Mouse (Mus musculus) heart, embryonic 14.5 days (tissue): ENCODE results near the gene Slit3. TPM values are rescaled to one million over a fixed set of nuclear protein-coding genes. Genes with fewer than 3 reads are reported as not detected.

Experiments
- ATAC-seq: fragments of 200-750 bp; cut with Nextera tagmentation; 2 replicates; pipeline ENCODE4 v1.8.0; 2017; ENCODE audit warnings: low read depth, moderate TSS enrichment; ENCODE audit not compliant: insufficient number of reproducible peaks, insufficient read depth, low FRiP score
- H3K27ac ChIP-seq, 2 experiments: fragments of 200-500 bp in 1 of 2; fragments of 300-500 bp in 1 of 2; sonication (generic) in 1 of 2; replicated peaks in 1 of 2; 2 replicates each; pipeline ENCODE4 v1.5.1; 2012 to 2014; ENCODE audit warnings: low read depth in 2 of 2, low read length in 2 of 2, control low read depth in 1 of 2, mild to moderate bottlenecking in 1 of 2, mixed read lengths in 1 of 2; ENCODE audit not compliant: control insufficient read depth in 1 of 2, insufficient read depth in 1 of 2
- H3K27me3 ChIP-seq: fragments of 300-500 bp; sonication (generic); 2 replicates; pipeline ENCODE4 v1.6.1; 2014; ENCODE audit warnings: mild to moderate bottlenecking, low read length, control low read depth; ENCODE audit not compliant: control insufficient read depth, insufficient read depth
- H3K36me3 ChIP-seq: fragments of 300-500 bp; sonication (generic); 2 replicates; pipeline ENCODE4 v1.6.1; 2014; ENCODE audit warnings: mild to moderate bottlenecking, control low read depth, low read length, mixed read lengths; ENCODE audit not compliant: control insufficient read depth, insufficient read depth
- H3K4me1 ChIP-seq, 2 experiments: fragments of 200-500 bp in 1 of 2; fragments of 300-500 bp in 1 of 2; sonication (generic) in 1 of 2; 2 replicates each; pipeline ENCODE4 v1.6.1; 2012 to 2014; ENCODE audit warnings: low read length in 2 of 2, control low read depth in 1 of 2, mixed read lengths in 1 of 2; ENCODE audit not compliant: control insufficient read depth in 2 of 2, insufficient read depth in 2 of 2
- H3K4me2 ChIP-seq: fragments of 300-500 bp; sonication (generic); 2 replicates; pipeline ENCODE4 v1.6.1; 2014; ENCODE audit warnings: mild to moderate bottlenecking, low read length
- H3K4me3 ChIP-seq, 2 experiments: fragments of 200-500 bp in 1 of 2; fragments of 300-500 bp in 1 of 2; sonication (generic) in 1 of 2; 2 replicates each; pipeline ENCODE4 v1.5.1; 2012 to 2014; ENCODE audit warnings: low read length in 2 of 2, mild to moderate bottlenecking in 2 of 2, control low read depth in 1 of 2, low read depth in 1 of 2, moderate library complexity in 1 of 2; ENCODE audit not compliant: control insufficient read depth in 1 of 2, insufficient read depth in 1 of 2
- H3K9ac ChIP-seq: fragments of 300-500 bp; sonication (generic); 2 replicates; pipeline ENCODE4 v1.6.1; 2014; ENCODE audit warnings: mild to moderate bottlenecking, low read length
- H3K9me3 ChIP-seq: fragments of 300-500 bp; sonication (generic); 2 replicates; pipeline ENCODE4 v1.6.1; 2016; ENCODE audit warnings: low read length, control low read depth; ENCODE audit not compliant: control insufficient read depth
- WGBS: fragments of 180-500 bp; shearing (Covaris S2); extraction: QIAGEN DNeasy Blood & Tissue Kit; methylation state at CpG from one replicate; pipeline ENCODE4 v1.1.7; 2014; 5-methylcytosine and 5-hydroxymethylcytosine counted together
- polyA plus RNA-seq: library from polyadenylated mRNA; unstranded; fragments of >200 nt; fragmentation: Nextera tagmentation; extraction: Ambion mirVana; gene quantifications from 2 replicates; pipeline ENCODE4 v1.2.1, GENCODE M21; 2014

The Slit3 gene
- polyA plus RNA-seq, 1 experiment from 2014 or later: 25.7 TPM

DNA sequence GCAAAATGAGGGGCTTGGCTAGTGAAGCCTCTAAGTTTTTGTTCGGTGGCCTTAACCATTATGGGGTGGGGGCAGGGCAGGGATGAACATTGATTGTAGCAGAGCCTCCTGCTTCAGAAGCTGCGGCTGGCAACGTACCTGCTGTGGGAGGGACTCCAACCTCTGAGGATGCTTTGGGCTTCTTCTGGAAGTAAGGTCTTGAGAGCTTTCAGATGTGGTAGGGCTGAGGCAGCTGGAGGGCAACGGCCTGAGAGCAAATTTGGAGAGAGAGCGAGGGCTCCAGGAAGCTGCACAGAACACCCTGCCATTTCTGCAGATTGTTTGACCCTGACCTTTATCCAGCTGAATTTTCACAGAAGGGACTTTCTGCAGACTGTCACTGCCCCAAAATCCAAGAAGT, 203.4 kb downstream of the Slit3 start:
- Histone ChIP-seq H3K27me3 (no peaks in the 10 kb centered on the region), H3K4me2 (no peak overlapping the region), H3K36me3 (no peaks in the 10 kb centered on the region), H3K4me3 (no peak overlapping the region), H3K9ac (no peak overlapping the region), H3K4me1 (peaks cover 13 to 14% of the 10 kb centered on the region in 2 experiments), H3K27ac (no peak overlapping the region), H3K9me3 (peaks cover 2% of the 10 kb centered on the region; the same call in 1 of the 2 replicates)
- no peak for ATAC-seq
- WGBS: 69% methylated on average over 5 of the region's 5 CpGs

DNA sequence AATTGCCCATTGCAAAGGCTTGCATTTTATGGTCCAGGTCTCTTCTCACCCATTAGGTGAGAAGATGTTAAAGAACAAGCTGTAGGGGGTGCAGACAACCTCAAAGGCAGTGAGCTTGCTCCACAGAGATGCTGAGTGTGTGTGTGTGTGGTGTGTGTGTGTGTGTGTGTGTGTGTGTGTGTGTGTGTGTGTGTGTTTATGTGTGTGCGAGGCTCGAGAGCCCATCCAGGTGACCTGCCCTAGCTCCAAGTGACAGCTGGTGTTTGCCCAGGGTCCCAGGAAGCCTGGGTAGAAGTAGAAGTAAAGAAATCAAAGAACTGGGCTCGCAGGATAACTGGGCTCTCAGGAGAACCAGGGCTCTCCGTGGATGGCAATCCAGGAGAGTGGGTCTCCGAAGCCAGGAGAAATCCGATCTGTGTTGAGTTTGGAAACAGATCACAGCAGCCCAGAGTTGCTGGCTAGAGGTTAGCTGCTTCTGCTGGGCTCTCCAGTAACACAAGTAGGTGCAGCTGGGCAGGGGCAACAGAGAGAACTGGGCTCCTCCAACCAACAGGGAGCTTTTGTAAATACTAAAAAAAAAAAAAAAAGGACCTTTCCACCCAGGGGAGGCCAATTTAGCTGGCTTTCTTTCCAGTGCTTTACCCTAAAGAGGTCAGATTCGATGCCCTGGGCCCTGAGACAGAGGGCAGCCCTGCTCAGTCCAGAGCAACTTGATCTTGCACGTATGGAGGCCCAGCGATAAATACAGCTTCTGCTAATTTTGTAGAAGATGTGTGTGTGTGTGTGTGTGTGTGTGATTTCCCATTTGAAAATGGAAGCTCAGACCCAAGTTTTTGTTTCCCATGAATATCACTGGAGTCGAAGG, 204.3 kb downstream of the Slit3 start:
- H3K27me3 ChIP-seq: no peaks in the 10 kb centered on the region
- no peaks in the 10 kb centered on the region for H3K36me3 ChIP-seq
- no peak overlapping the region for H3K9ac ChIP-seq
- ATAC-seq: no peak
- no peak overlapping the region for H3K4me3 ChIP-seq
- WGBS: 58% methylated on average over 10 of the region's 10 CpGs
- H3K27ac ChIP-seq: no peak overlapping the region
- H3K4me1 ChIP-seq: peaks cover 5 to 6% of the 10 kb centered on the region in 2 experiments
- peaks cover 2% of the 10 kb centered on the region; the same call in 1 of the 2 replicates for H3K9me3 ChIP-seq
- no peak overlapping the region for H3K4me2 ChIP-seq

DNA sequence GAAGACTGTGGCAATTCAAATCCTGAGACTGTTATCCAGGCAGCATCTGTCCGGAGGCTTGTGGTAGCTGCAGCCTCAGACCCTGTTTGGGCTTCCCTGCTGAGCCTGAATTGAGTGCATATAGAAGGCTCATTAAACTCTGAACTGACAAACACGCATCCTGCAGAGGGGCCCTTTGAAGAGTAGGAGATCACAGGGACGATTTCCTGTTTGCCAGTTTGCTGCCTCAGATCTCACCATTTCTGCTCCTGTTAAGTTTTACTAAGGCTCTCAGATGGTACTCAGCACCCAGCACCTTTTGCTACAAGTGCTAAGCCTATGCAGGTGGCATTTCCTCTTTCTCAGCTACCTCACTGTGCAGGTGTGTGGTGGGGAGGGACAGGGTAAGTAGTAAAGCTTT, 205.3 kb downstream of the Slit3 start:
- no peak overlapping the region for H3K9ac ChIP-seq
- no peak for ATAC-seq
- peaks cover 2% of the 10 kb centered on the region; the same call in 1 of the 2 replicates for H3K9me3 ChIP-seq
- no peak overlapping the region for H3K27ac ChIP-seq
- no peaks in the 10 kb centered on the region for H3K4me1 ChIP-seq
- WGBS: 55% methylated on average over 3 of the region's 3 CpGs
- no peak overlapping the region for H3K4me2 ChIP-seq
- H3K4me3 ChIP-seq: no peak overlapping the region
- no peaks in the 10 kb centered on the region for H3K27me3 ChIP-seq
- H3K36me3 ChIP-seq: no peaks in the 10 kb centered on the region

DNA sequence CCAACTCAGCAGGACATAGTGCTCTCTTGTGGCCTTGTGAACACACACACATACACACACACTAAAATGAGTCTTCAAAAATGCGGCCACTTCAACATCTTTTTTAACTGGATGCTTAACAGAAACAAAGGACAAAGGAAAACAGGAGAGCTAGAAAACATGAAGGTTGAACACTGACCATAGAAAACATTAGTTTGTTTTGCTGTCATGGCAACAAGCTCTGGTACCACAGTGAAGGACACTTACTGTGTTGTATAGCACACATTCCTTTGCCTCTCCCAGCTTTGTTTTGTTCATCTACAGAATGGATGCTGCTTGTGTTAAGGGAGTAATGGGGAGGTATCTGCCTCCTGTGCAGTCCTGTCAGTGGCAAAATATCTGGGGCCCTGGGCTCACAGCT, 206.9 kb downstream of the Slit3 start:
- WGBS: 63% methylated on average over 1 of the region's 1 CpGs
- H3K36me3 ChIP-seq: no peaks in the 10 kb centered on the region
- H3K4me2 ChIP-seq: no peak overlapping the region
- H3K9me3 ChIP-seq: no peaks in the 10 kb centered on the region
- H3K27ac ChIP-seq: no peak overlapping the region
- ATAC-seq: no peak
- H3K27me3 ChIP-seq: no peaks in the 10 kb centered on the region
- no peak overlapping the region for H3K9ac ChIP-seq
- H3K4me3 ChIP-seq: no peak overlapping the region
- H3K4me1 ChIP-seq: no peaks in the 10 kb centered on the region

DNA sequence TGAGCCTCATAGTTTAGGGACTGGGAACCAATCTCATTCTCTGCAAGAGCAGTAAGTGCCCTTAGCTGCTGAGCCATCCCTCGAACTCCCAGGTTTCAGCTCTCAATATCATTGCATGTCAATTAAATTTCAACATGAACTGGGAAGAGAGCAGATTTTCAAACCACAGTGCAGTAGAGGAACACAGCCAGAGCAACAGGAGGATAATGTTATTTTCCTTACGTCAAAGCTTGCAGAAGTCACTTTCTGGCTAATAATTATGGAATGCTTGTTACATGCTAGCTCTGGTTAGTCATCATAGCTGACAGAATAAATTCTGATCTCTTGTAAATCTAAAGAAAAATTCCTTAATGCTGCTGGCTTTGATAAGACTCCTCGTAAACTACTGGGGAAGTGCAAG, 210.5 kb downstream of the Slit3 start:
- H3K4me2 ChIP-seq: no peak overlapping the region
- no peak overlapping the region for H3K4me3 ChIP-seq
- 82% methylated on average over 3 of the region's 3 CpGs for WGBS
- H3K9ac ChIP-seq: no peak overlapping the region
- no peaks in the 10 kb centered on the region for H3K9me3 ChIP-seq
- H3K27ac ChIP-seq: no peak overlapping the region
- no peaks in the 10 kb centered on the region for H3K4me1 ChIP-seq
- no peaks in the 10 kb centered on the region for H3K27me3 ChIP-seq
- H3K36me3 ChIP-seq: no peaks in the 10 kb centered on the region
- ATAC-seq: no peak

DNA sequence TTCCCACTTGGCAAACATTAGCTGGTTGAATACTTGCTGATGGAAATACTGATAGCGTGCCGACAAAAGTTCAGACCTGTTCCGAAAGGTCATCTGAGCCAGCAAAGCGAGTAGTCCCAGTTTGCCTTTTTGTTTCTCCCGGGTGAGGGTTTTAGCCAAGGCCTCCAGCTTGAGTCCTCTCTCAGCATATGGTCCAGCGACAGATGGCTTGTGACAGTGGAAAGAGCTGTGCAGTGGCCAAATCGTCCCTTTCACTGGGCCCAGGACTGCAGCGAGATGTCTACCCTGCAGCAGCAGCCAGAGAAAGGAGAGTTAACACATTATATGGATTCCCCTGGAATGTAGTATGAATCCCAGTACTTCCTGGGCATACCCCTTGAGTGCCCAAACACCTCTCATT, 215.5 kb downstream of the Slit3 start:
- Histone ChIP-seq H3K36me3 (no peaks in the 10 kb centered on the region), H3K27ac (no peak overlapping the region), H3K9me3 (no peaks in the 10 kb centered on the region), H3K27me3 (no peaks in the 10 kb centered on the region), H3K4me1 (peaks cover 6 to 14% of the 10 kb centered on the region in 2 experiments), H3K9ac (no peak overlapping the region), H3K4me2 (no peak overlapping the region), H3K4me3 (no peak overlapping the region)
- no peak for ATAC-seq
- 76% methylated on average over 8 of the region's 8 CpGs for WGBS

DNA sequence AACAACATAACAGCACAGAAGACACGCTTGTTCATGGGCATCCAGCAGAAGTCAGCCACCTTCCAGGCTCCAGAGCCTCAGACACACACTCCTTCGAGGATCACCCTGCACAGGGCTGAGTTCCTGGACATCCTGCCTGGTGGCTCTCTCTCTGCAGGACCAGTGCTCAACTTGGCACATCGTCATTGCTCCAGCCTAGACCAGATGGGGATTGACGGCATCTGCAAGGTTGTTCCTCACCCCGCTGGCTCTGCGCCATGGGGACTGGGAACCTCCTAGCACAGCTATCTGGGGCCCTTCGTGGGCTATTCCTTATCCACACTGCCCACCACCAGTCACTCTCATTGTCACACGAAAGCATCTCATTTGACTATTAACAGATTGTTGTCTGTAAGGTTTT, 216.5 kb downstream of the Slit3 start:
- Histone ChIP-seq H3K27me3 (no peaks in the 10 kb centered on the region), H3K9me3 (no peaks in the 10 kb centered on the region), H3K4me1 (peaks cover 6 to 17% of the 10 kb centered on the region in 2 experiments), H3K9ac (no peak overlapping the region), H3K36me3 (no peaks in the 10 kb centered on the region), H3K4me2 (no peak overlapping the region), H3K27ac (no peak overlapping the region), H3K4me3 (no peak overlapping the region)
- ATAC-seq: no peak
- 52% methylated on average over 8 of the region's 8 CpGs for WGBS
